Mouse (Mus musculus) left cerebral cortex, postnatal 10 days (tissue): ENCODE data around the gene Rinl. TPM values are rescaled to one million over a fixed set of nuclear protein-coding genes. Genes with fewer than 3 reads are reported as not detected.
A peak's percentile ranks its signal among the peaks of the same experiment; 100 is the strongest.

Source experiments
- DNase-seq, 2 experiments: peaks; one replicate each; pipeline ENCODE4 v3.0.0; 2021 to 2022; ENCODE audit warnings: low spot score in 2 of 2, mixed read lengths in 1 of 2; ENCODE audit errors: extremely low spot score in 1 of 2
- intact Hi-C: fragments of 180-260 bp; cut with DNase I; formaldehyde crosslinking; loops from one replicate; pipeline ENCODE4 v1.15.1; 2025
- total RNA-seq, 2 experiments: library from RNA; stranded (reverse); gene quantifications; 2 replicates each; pipeline ENCODE4 v1.2.3; 2021

Gene Rinl
- total RNA-seq, 2 experiments from 2014 or later = 0.83 to 3.5 TPM

GRCm38 (mm10) chr7:28817957-28818356 is 29.2 kb downstream of the Rinl start:
- intact Hi-C loops = no loop called here
- DNase-seq = no peak

- intact Hi-C loops = no loop called here
- DNase-seq = no peak
Observed at GRCm38 (mm10) chr7:28818436-28818835, 29.7 kb downstream of the Rinl start.

- DNase-seq = no peak
- intact Hi-C loops = no loop called here
Observed at GRCm38 (mm10) chr7:28818861-28819452, 30.2 kb downstream of the Rinl start.

- intact Hi-C loops = no loop called here
- DNase-seq = no peak
Observed at GRCm38 (mm10) chr7:28819571-28819970, 30.8 kb downstream of the Rinl start.

GRCm38 (mm10) chr7:28820358-28821260 is 31.8 kb downstream of the Rinl start:
- no peak for DNase-seq
- intact Hi-C loops = no loop called here

GRCm38 (mm10) chr7:28821261-28821831 is 32.6 kb downstream of the Rinl start:
- DNase-seq = peak in 1 of 2 experiments; percentile 71
- intact Hi-C loops = no loop called here

GRCm38 (mm10) chr7:28822556-28822955 is 33.8 kb downstream of the Rinl start:
- intact Hi-C loops = no loop called here

GRCm38 (mm10) chr7:28822993-28823903 is 34.5 kb downstream of the Rinl start:
- intact Hi-C loops = no loop called here
- no peak for DNase-seq

More at GRCm38 (mm10) chr7:28822556-28822955, 33.8 kb downstream of the Rinl start:
- no peak for DNase-seq

- no peak for DNase-seq
- intact Hi-C loops = no loop called here
Observed at GRCm38 (mm10) chr7:28823932-28824331, 35.2 kb downstream of the Rinl start.

- intact Hi-C loops = loop anchor here (5.0 kb wide), 1 partner anchor 42 kb away; no protein-coding TSS in a partner anchor
- DNase-seq = peak; percentile 92 to 94
Observed at GRCm38 (mm10) chr7:28824941-28825685, 36.3 kb downstream of the Rinl start, which contains the start of gene Ech1. Ech1 (plus strand) TSS chr7:28825217.

- DNase-seq = no peak
- intact Hi-C loops = loop anchor here (5.0 kb wide), 1 partner anchor 41 kb away; no protein-coding TSS in a partner anchor
Observed at GRCm38 (mm10) chr7:28825686-28826401, 37.1 kb downstream of the Rinl start.

- DNase-seq = no peak
- intact Hi-C loops = loop anchor here (5.0 kb wide), 1 partner anchor 41 kb away; no protein-coding TSS in a partner anchor
Observed at GRCm38 (mm10) chr7:28826402-28826772, 37.6 kb downstream of the Rinl start.

GRCm38 (mm10) chr7:28827338-28827737 is 38.6 kb downstream of the Rinl start:
- intact Hi-C loops = loop anchor here (1.0 to 5.0 kb wide), 2 partner anchors 15 to 40 kb away; no protein-coding TSS in a partner anchor
- peak; percentile 62 to 78 for DNase-seq

GRCm38 (mm10) chr7:28829821-28830220 is 41.1 kb downstream of the Rinl start:
- intact Hi-C loops = loop anchor here (5.0 kb wide), 1 partner anchor 37 kb away; no protein-coding TSS in a partner anchor
- no peak for DNase-seq

- intact Hi-C loops = no loop called here
- DNase-seq = no peak
Observed at GRCm38 (mm10) chr7:28830981-28831380, 42.2 kb downstream of the Rinl start.

- intact Hi-C loops = no loop called here
- DNase-seq = no peak
Observed at GRCm38 (mm10) chr7:28831411-28832125, 42.8 kb downstream of the Rinl start.

GRCm38 (mm10) chr7:28832137-28832536 is 43.4 kb downstream of the Rinl start:
- intact Hi-C loops = no loop called here
- DNase-seq = no peak
